Mouse (Mus musculus) embryonic facial prominence, embryonic 10.5 days (tissue): ENCODE measurements around the gene Lpin1. TPM values are rescaled to one million over a fixed set of nuclear protein-coding genes. Genes with fewer than 3 reads are reported as not detected.

Experiments
- DNase-seq: peaks from one replicate; pipeline ENCODE4 v3.0.0-alpha.2; 2017; ENCODE audit warnings: low spot score
- H3K27ac ChIP-seq: fragments of 300-500 bp; sonication (generic); replicated peaks from 2 replicates; pipeline ENCODE4 v1.5.1; 2016; ENCODE audit warnings: mild to moderate bottlenecking
- H3K27me3 ChIP-seq: fragments of 300-500 bp; sonication (generic); replicated peaks from 2 replicates; pipeline ENCODE4 v1.6.1; 2016; ENCODE audit warnings: low read depth, mild to moderate bottlenecking; ENCODE audit not compliant: poor library complexity, severe bottlenecking
- H3K36me3 ChIP-seq: fragments of 300-500 bp; sonication (generic); replicated peaks from 2 replicates; pipeline ENCODE4 v1.6.1; 2016; ENCODE audit warnings: mild to moderate bottlenecking, moderate library complexity
- H3K4me1 ChIP-seq: fragments of 300-500 bp; sonication (generic); 2 replicates; pipeline ENCODE4 v1.6.1; 2016
- H3K4me3 ChIP-seq: fragments of 300-500 bp; sonication (generic); 2 replicates; pipeline ENCODE4 v1.5.1; 2016; ENCODE audit warnings: mild to moderate bottlenecking, moderate library complexity
- H3K9me3 ChIP-seq: fragments of 300-500 bp; sonication (generic); 2 replicates; pipeline ENCODE4 v1.6.1; 2016; ENCODE audit warnings: mild to moderate bottlenecking
- WGBS: fragments of 180-500 bp; shearing (Covaris S2); methylation state at CpG from one replicate; pipeline ENCODE4 v1.1.7; 2016; 5-methylcytosine and 5-hydroxymethylcytosine counted together
- polyA plus RNA-seq: library from polyadenylated mRNA; unstranded; fragments of >200 nt; fragmentation: Nextera tagmentation; extraction: Ambion mirVana; gene quantifications from 2 replicates; pipeline ENCODE4 v1.2.1, GENCODE M21; 2016

The Lpin1 gene
- polyA plus RNA-seq, 1 experiment from 2014 or later: 6.2 TPM

DNA sequence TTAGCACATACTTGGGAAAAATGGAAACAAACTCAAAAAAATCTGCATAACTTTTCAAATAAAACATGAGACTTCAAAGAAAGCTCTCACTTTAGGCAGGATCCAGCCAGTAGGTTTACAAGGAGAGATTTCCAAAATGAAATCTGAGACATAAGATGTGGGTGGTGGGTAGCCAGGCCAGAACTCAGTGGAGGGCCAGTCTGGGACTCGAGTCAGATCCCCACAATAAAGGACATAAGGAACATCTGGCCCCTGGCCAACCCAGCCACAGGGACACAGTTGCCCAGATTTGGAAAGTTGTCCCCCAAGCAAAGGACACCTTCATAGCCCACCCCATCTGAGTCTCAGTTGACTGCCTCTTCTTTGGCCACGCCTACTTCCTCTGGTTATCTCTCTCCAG lies 123.3 kb downstream of the Lpin1 start:
- Histone ChIP-seq H3K27ac (no peak overlapping the region), H3K4me1 (no peaks in the 10 kb centered on the region), H3K27me3 (no peaks in the 10 kb centered on the region), H3K9me3 (no peaks in the 10 kb centered on the region), H3K4me3 (no peak overlapping the region), H3K36me3 (no peaks in the 10 kb centered on the region)
- 69% methylated on average over 2 of the region's 2 CpGs for WGBS
- DNase-seq: no peak

Other genes starting within 250 kb of the Lpin1 start
- not detected in 2 replicates for gene Ntsr2, start 42.4 kb upstream of the Lpin1 start, polyA plus RNA-seq
- gene Greb1, start 189.9 kb upstream of the Lpin1 start, polyA plus RNA-seq: 17.2 and 23.6 TPM in 2 replicates
- gene E2f6, start 200.0 kb upstream of the Lpin1 start, polyA plus RNA-seq: 64.2 and 67.5 TPM in 2 replicates